Mouse (Mus musculus): ENCODE results near the gene Egr2. TPM values are rescaled to one million over a fixed set of nuclear protein-coding genes. Genes with fewer than 3 reads are reported as not detected.

Egr2 gene
- polyA plus RNA-seq, 1 experiment from 2014 or later, result 8.7 TPM

Other genes starting within 250 kb of the Egr2 start
- gene Ado, start 13.5 kb downstream of the Egr2 start, polyA plus RNA-seq (2015; fragmentation: Nextera tagmentation; extraction: Ambion mirVana), result 33.2 and 33.3 TPM in 2 replicates

Data from thymus, postnatal 0 days (tissue).